Mouse (Mus musculus) neural tube, embryonic 14.5 days (tissue): ENCODE measurements around the gene Olfr868. TPM values are rescaled to one million over a fixed set of nuclear protein-coding genes. Genes with fewer than 3 reads are reported as not detected.

Experiments
- ATAC-seq: fragments of 200-750 bp; cut with Nextera tagmentation; 2 replicates; pipeline ENCODE4 v1.8.0; 2017; ENCODE audit warnings: low read depth, mild to moderate bottlenecking, moderate TSS enrichment, moderate library complexity
- H3K27ac ChIP-seq: fragments of 300-500 bp; sonication (generic); 2 replicates; pipeline ENCODE4 v1.5.1; 2014; ENCODE audit warnings: low read depth, mild to moderate bottlenecking, control low read depth, low read length, moderate library complexity, mixed read lengths
- H3K27me3 ChIP-seq: fragments of 300-500 bp; sonication (generic); 2 replicates; pipeline ENCODE4 v1.6.1; 2014; ENCODE audit warnings: low read length; ENCODE audit not compliant: control insufficient read depth, insufficient read depth
- H3K36me3 ChIP-seq: fragments of 300-500 bp; sonication (generic); 2 replicates; pipeline ENCODE4 v1.6.1; 2014; ENCODE audit warnings: low read length, mixed read lengths; ENCODE audit not compliant: control insufficient read depth, insufficient read depth
- H3K4me1 ChIP-seq: fragments of 300-500 bp; sonication (generic); 2 replicates; pipeline ENCODE4 v1.6.1; 2014; ENCODE audit warnings: low read length; ENCODE audit not compliant: control insufficient read depth, insufficient read depth
- H3K4me2 ChIP-seq: fragments of 300-500 bp; sonication (generic); 2 replicates; pipeline ENCODE4 v1.6.1; 2014; ENCODE audit warnings: mild to moderate bottlenecking, low read depth, low read length, control low read depth
- H3K4me3 ChIP-seq: fragments of 300-500 bp; sonication (generic); 2 replicates; pipeline ENCODE4 v1.5.1; 2014; ENCODE audit warnings: low read depth, low read length, control low read depth, mixed read lengths
- H3K9ac ChIP-seq: fragments of 300-500 bp; sonication (generic); replicated peaks from 2 replicates; pipeline ENCODE4 v1.6.1; 2014; ENCODE audit warnings: low read depth, mild to moderate bottlenecking, control low read depth, low read length, mixed read lengths
- H3K9me3 ChIP-seq: fragments of 300-500 bp; sonication (generic); 2 replicates; pipeline ENCODE4 v1.6.1; 2016; ENCODE audit warnings: low read length; ENCODE audit not compliant: control insufficient read depth
- WGBS: fragments of 180-500 bp; shearing (Covaris S2); extraction: QIAGEN DNeasy Blood & Tissue Kit; methylation state at CpG from one replicate; pipeline ENCODE4 v1.1.7; 2014; 5-methylcytosine and 5-hydroxymethylcytosine counted together
- polyA plus RNA-seq: library from polyadenylated mRNA; unstranded; fragments of >200 nt; fragmentation: Nextera tagmentation; extraction: Ambion mirVana; gene quantifications from 2 replicates; pipeline ENCODE4 v1.2.1, GENCODE M21; 2014

Olfr868 gene
- polyA plus RNA-seq, result not detected in 2 replicates

DNA sequence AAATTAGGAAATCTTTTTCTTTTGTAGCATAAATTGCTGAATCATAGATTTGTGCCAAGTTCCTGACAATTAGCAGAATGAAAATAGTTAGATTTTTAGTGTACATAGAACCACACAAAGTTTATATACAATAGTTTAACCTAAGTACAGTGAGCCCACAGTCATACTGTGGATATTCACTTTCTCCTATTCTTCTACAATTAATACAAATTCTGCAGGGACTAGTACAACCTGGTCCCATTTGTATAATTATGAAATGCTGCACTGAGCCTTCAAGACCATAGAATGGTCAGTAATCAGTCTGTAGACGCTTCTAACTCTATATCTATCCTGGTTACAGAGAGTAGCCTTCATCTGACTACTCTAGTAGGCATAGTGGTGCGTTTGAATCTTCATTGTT is at the start of gene Olfr868:
Olfr868 (plus strand) TSS at position 301 of the 400 bp plus-strand sequence.
- ATAC-seq, result no peak
- 40% methylated on average over 2 of the region's 2 CpGs for WGBS
- Histone ChIP-seq H3K27ac (no peak within 1 kb of the TSS), H3K9me3 (peaks cover 7% of the 10 kb centered on the region; the same call in 1 of the 2 replicates), H3K36me3 (no peaks in the 10 kb centered on the region), H3K4me3 (no peak within 1 kb of the TSS), H3K27me3 (no peaks in the 10 kb centered on the region), H3K9ac (no peak within 1 kb of the TSS), H3K4me2 (no peak within 1 kb of the TSS), H3K4me1 (no peaks in the 10 kb centered on the region)

DNA sequence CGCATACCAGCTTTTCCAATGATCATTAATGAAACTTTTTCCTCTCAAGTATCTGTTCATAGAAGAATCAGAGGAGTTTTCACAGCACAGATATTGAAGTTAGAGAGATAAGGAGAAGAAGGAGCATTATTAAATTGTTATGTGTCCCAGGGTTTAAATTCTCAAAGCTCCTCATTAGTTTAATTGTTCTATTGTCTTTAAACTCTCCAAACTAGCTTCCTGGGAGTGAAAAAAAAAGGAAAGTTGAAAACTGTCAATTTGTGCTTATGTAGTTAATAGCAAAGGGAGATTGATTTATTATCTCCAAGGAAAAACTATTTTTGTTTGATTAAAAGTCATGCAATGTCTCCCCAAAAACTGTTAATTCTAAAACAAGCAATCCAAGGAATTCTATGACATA is 41.0 kb upstream of the Olfr868 start, which contains the start of gene Olfr867:
Olfr867 (minus strand) TSS at position 101 of the 400 bp plus-strand sequence.
- no peak within 1 kb of the TSS for H3K4me3 ChIP-seq
- no peaks in the 10 kb centered on the region for H3K27me3 ChIP-seq
- no peaks in the 10 kb centered on the region for H3K36me3 ChIP-seq
- no peaks in the 10 kb centered on the region for H3K4me1 ChIP-seq
- H3K27ac ChIP-seq, result no peak within 1 kb of the TSS
- 78% methylated on average over 1 of the region's 1 CpGs for WGBS
- H3K9me3 ChIP-seq, result peaks cover 3% of the 10 kb centered on the region; the same call in 1 of the 2 replicates
- H3K4me2 ChIP-seq, result no peak within 1 kb of the TSS
- H3K9ac ChIP-seq, result no peak within 1 kb of the TSS
- no peak for ATAC-seq

DNA sequence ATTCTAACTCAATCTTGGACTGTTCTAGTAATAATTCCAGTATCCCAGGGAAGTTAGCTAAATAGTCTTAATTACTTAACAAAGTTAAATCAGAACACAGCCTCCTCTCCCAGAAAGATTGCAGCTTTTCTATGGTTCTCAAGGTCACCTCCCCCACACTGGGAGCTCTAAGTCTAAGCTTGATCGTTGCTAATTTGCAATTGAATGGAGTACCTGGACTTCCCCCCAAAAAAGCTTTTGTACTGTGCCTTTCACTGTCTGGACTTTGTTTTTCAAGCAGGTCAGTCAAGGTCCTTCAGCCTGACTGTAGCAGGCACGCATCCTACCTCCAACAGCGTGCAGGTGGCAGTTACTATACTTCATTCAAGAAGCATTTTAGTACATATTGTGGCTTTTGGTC is 28.2 kb upstream of the Olfr868 start:
- no peak overlapping the region for H3K27ac ChIP-seq
- H3K9ac ChIP-seq, result no peak overlapping the region
- no peak overlapping the region for H3K4me3 ChIP-seq
- no peak overlapping the region for H3K4me2 ChIP-seq
- H3K27me3 ChIP-seq, result no peaks in the 10 kb centered on the region
- whole genome bisulfite sequencing, result 77% methylated on average over 3 of the region's 3 CpGs
- H3K4me1 ChIP-seq, result no peaks in the 10 kb centered on the region
- peaks cover 8% of the 10 kb centered on the region for H3K9me3 ChIP-seq
- no peaks in the 10 kb centered on the region for H3K36me3 ChIP-seq
- ATAC-seq, result no peak

DNA sequence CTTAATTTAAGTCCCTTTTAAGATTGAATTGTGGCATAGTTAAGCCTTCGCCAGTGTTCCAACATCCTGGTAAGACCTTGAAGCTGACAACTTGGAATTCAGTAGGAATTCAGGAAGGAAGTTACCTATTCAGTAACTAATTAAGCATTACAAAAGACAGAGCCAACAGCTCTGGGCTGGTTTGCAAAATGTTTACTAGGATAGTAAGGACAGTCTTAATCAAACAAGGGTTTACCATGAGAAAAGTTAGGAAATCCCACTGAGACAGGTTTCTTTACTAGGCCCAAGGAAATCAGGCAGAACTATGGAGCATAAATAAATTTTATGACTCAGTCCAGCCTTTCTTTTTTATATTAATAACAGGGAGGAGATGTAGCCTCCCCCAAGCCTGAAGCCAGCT is 27.1 kb upstream of the Olfr868 start:
- ATAC-seq, result no peak
- no peak overlapping the region for H3K4me3 ChIP-seq

DNA sequence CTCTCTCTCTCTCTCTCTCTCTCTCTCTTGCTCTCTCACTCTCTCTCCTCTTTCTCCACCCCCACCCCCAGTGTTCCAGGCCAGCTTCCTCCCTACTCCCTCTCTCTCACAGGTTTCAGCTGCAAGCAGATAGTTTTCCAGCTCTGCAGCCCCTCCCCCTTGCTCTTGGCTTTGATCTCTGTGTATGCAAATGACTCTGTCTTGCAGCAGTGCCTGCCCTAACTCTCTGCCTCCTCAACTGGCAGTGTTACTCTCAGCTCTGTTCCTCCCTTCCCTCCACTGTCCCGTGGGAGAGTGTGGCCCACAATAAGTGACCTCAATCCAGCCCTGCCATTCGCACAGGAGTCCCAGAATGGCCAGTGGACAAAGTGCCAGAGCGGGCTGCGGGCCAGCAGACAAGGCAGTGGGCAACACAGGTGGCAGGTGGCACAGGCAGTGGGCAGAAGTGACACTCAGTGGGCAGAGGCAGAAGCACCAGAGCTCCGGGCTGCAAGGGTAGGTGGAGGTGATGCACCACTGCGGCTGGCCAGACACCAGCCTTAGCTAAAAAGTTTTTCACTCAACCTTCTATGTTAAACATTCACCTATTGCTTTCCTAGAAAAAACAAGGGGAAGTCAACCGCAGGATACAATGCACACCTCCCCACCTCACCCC is 24.8 kb upstream of the Olfr868 start:
- Histone ChIP-seq H3K4me1 (no peaks in the 10 kb centered on the region), H3K36me3 (no peaks in the 10 kb centered on the region), H3K9me3 (peaks cover 14% of the 10 kb centered on the region), H3K4me2 (no peak overlapping the region), H3K4me3 (no peak overlapping the region), H3K27ac (no peak overlapping the region), H3K9ac (no peak overlapping the region), H3K27me3 (no peaks in the 10 kb centered on the region)
- ATAC-seq, result no peak
- 71% methylated on average over 7 of the region's 7 CpGs for WGBS

More for the DNA sequence above, 27.1 kb upstream of the Olfr868 start:
- Histone ChIP-seq H3K27me3 (no peaks in the 10 kb centered on the region), H3K4me2 (no peak overlapping the region), H3K9me3 (peaks cover 8% of the 10 kb centered on the region), H3K36me3 (no peaks in the 10 kb centered on the region), H3K9ac (no peak overlapping the region), H3K27ac (no peak overlapping the region), H3K4me1 (no peaks in the 10 kb centered on the region)
- 94% methylated on average over 1 of the region's 1 CpGs for WGBS

DNA sequence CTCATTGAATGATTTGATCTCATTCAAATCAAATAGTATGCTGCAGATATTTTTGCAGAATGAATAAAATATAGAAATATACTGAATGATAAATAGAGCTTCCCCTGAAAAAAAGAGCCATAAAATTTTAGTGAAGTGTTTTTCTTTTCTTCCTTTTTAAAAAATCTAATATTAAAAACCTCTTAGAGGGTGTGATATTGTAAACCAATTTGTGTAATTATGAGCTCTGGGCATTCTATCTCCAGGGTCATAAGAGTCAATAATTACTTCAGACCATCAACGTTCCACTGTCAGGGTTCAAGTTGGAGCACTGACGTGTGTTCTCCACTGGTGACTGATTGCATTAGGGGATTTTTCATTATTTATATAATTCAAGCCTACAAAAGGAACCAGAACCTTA is 30.3 kb downstream of the Olfr868 start, which contains the start of gene Olfr869:
Olfr869 (plus strand) TSS at position 301 of the 400 bp plus-strand sequence.
- Histone ChIP-seq H3K36me3 (no peaks in the 10 kb centered on the region), H3K27me3 (no peaks in the 10 kb centered on the region), H3K9ac (no peak within 1 kb of the TSS), H3K4me1 (no peaks in the 10 kb centered on the region), H3K9me3 (no peaks in the 10 kb centered on the region; the same call in 1 of the 2 replicates), H3K27ac (no peak within 1 kb of the TSS), H3K4me2 (no peak within 1 kb of the TSS), H3K4me3 (no peak within 1 kb of the TSS)
- WGBS, result 82% methylated on average over 2 of the region's 2 CpGs
- ATAC-seq, result no peak

DNA sequence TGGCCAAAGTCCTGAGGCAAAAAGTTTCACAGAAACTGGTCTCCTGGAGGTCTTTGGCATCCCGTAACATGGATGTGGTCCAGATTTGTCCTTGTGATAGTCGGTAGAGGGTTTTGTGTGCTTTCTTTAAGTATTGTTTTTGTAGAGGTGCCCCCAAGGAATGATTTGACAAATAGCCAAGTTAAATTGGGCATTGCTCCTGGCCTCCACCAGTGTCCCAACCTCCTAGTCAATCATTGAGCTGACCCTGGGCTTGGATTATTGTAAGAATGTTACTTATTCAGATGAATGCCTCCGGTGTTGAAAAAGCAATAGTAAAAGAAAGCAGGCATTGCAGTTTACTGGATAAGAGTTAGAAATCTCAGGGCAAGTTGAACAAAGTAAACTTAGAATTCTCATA is 51.3 kb downstream of the Olfr868 start:
- Histone ChIP-seq H3K27ac (no peak overlapping the region), H3K9ac (no peak overlapping the region)
- WGBS, result 84% methylated on average over 3 of the region's 3 CpGs

More for the DNA sequence above, 51.3 kb downstream of the Olfr868 start:
- Histone ChIP-seq H3K4me1 (no peaks in the 10 kb centered on the region), H3K4me3 (no peak overlapping the region), H3K36me3 (no peaks in the 10 kb centered on the region), H3K4me2 (no peak overlapping the region), H3K27me3 (no peaks in the 10 kb centered on the region), H3K9me3 (no peaks in the 10 kb centered on the region)
- ATAC-seq, result no peak

Other genes starting within 250 kb of the Olfr868 start
- not detected in 2 replicates for gene Olfr860, start 248.9 kb upstream of the Olfr868 start, polyA plus RNA-seq
- not detected in 2 replicates for gene Olfr862, start 210.6 kb upstream of the Olfr868 start, polyA plus RNA-seq
- 0.15 and 0.20 TPM in 2 replicates for gene Olfr77, start 181.8 kb upstream of the Olfr868 start, polyA plus RNA-seq
- gene Olfr866, start 70.6 kb upstream of the Olfr868 start, polyA plus RNA-seq, result not detected in 2 replicates
- not detected in 2 replicates for gene Olfr867, start 41.1 kb upstream of the Olfr868 start, polyA plus RNA-seq
- gene Olfr869, start 30.4 kb downstream of the Olfr868 start, polyA plus RNA-seq, result not detected in 2 replicates
- not detected in 2 replicates for gene Olfr870, start 75.4 kb downstream of the Olfr868 start, polyA plus RNA-seq
- gene Olfr871, start 113.6 kb downstream of the Olfr868 start, polyA plus RNA-seq, result not detected in 2 replicates
- not detected in 2 replicates for gene Olfr872, start 138.5 kb downstream of the Olfr868 start, polyA plus RNA-seq
- not detected in 2 replicates for gene Olfr39, start 183.7 kb downstream of the Olfr868 start, polyA plus RNA-seq
- gene Olfr873, start 199.9 kb downstream of the Olfr868 start, polyA plus RNA-seq, result not detected in 2 replicates
- 0.13 TPM in 1 of 2 replicates, not detected in the other for gene Olfr18, start 237.5 kb downstream of the Olfr868 start, polyA plus RNA-seq